In genomic region chr10:81426897-81427296, GRCm38 (mm10) we compare ENCODE assay signal across 8 mouse cellular contexts. TPM values are rescaled to one million over a fixed set of nuclear protein-coding genes. Genes with fewer than 3 reads are reported as not detected.
A peak's percentile ranks its signal among the peaks of the same experiment; 100 is the strongest.
DNase-seq lines count a peak whose midpoint lies in the region; ATAC-seq and TF ChIP-seq lines count a peak whose summit lies in the region.

No protein-coding gene starts in this region.

- H3K36me3 ChIP-seq in ES-E14 (ENCODE audit: control insufficient read depth, insufficient read depth, low read length, poor library complexity, severe bottlenecking), result no peaks in the 10 kb centered on the region
- H3K36me3 ChIP-seq in forebrain, embryonic 10.5 days (replicated peaks), result no peaks in the 10 kb centered on the region
- no peaks in the 10 kb centered on the region for H3K36me3 ChIP-seq in lung, embryonic 16.5 days (ENCODE audit: control insufficient read depth, insufficient read depth, low read length)

- ATAC-seq in lung, embryonic 16.5 days (ENCODE audit: low read depth), result no peak

- H3K27ac ChIP-seq in ES-E14 (ENCODE audit: insufficient read depth, low read depth, low read length, poor library complexity, severe bottlenecking), result no peak overlapping the region
- 0 out of 2 replicates have a peak overlapping the region, but pooled peaks have one; percentile 65 for H3K27ac ChIP-seq in forebrain, embryonic 10.5 days
- peak overlapping the region; percentile 70 for H3K27ac ChIP-seq in lung, embryonic 16.5 days (ENCODE audit: low read length)

- H3K9me3 ChIP-seq in ES-E14 (ENCODE audit: control insufficient read depth, insufficient read depth, low read depth, low read length), result no peaks in the 10 kb centered on the region
- no peaks in the 10 kb centered on the region for H3K9me3 ChIP-seq in forebrain, embryonic 10.5 days
- no peaks in the 10 kb centered on the region for H3K9me3 ChIP-seq in lung, embryonic 16.5 days (ENCODE audit: control insufficient read depth, low read length)

- H3K4me2 ChIP-seq in lung, embryonic 16.5 days (ENCODE audit: low read depth, low read length), result peak overlapping the region; percentile 92

- peak overlapping the region; percentile 58; the same call in 1 of the 2 replicates for H3K9ac ChIP-seq in ES-E14 (ENCODE audit: insufficient read depth, low read depth, low read length, poor library complexity, severe bottlenecking)
- peak overlapping the region; percentile 91 for H3K9ac ChIP-seq in lung, embryonic 16.5 days (ENCODE audit: low read length)

- peaks cover 4 to 29% of the 10 kb centered on the region in 2 experiments; a peak in 3 of 4 replicates for H3K4me1 ChIP-seq in ES-E14 (ENCODE audit: control insufficient read depth in 2 of 2, insufficient read depth in 2 of 2, low read length in 2 of 2, poor library complexity in 1 of 2)
- H3K4me1 ChIP-seq in forebrain, embryonic 10.5 days, result peaks cover 59% of the 10 kb centered on the region
- H3K4me1 ChIP-seq in lung, embryonic 16.5 days (replicated peaks; ENCODE audit: control insufficient read depth, insufficient read depth, low read length), result peaks cover 37% of the 10 kb centered on the region

- H3K27me3 ChIP-seq in forebrain, embryonic 10.5 days (ENCODE audit: poor library complexity, severe bottlenecking), result peaks cover 90% of the 10 kb centered on the region
- no peaks in the 10 kb centered on the region for H3K27me3 ChIP-seq in lung, embryonic 16.5 days (ENCODE audit: control insufficient read depth, insufficient read depth, low read depth, low read length)

- no peak for DNase-seq in ES-E14 (ENCODE audit: low read depth, low spot score)
- peak; percentile 89 for DNase-seq in adrenal gland, postnatal 25 days
- peak; percentile 24 for DNase-seq in forebrain, embryonic 10.5 days (ENCODE audit: extremely low spot score, low spot score)
- peak; percentile 66 for DNase-seq in heart, postnatal 25 days (ENCODE audit: low spot score)
- peak; percentile 78 to 83 for DNase-seq in kidney, postnatal 4 days
- peak; percentile 46 for DNase-seq in ovary, postnatal 14 days (ENCODE audit: low spot score)
- no peak for DNase-seq in embryo, embryonic 11 days

- in situ Hi-C loops in ES-E14 (cut with MboI; ENCODE audit: low sequenced_read_pairs in 2 of 2, unreplicated experiment in 2 of 2), result no loop called here

- WGBS in forebrain, embryonic 10.5 days, result under 1% methylated on average over 38 of the region's 38 CpGs
- 1% methylated on average over 34 of the region's 38 CpGs for WGBS in lung, embryonic 16.5 days

- intact Hi-C loops in heart, postnatal 25 days (cut with DNase I), result no loop called here

- peak overlapping the region; percentile 70 to 73 for H3K4me3 ChIP-seq in ES-E14 (ENCODE audit: insufficient read depth in 1 of 2, low read depth in 1 of 2, low read length in 2 of 2, poor library complexity in 1 of 2, severe bottlenecking in 1 of 2)
- H3K4me3 ChIP-seq in forebrain, embryonic 10.5 days, result peak overlapping the region; percentile 51
- H3K4me3 ChIP-seq in lung, embryonic 16.5 days (ENCODE audit: low read length), result peak overlapping the region; percentile 77

TF ChIP-seq in ES-E14, 5 proteins besides CTCF, POLR2A, EP300 and RAD21:
- no peak for TF ChIP-seq ZNF384 (IDR thresholded peaks at IDR 0.05; ENCODE audit: low read depth, low read length)
- no peak for TF ChIP-seq ZC3H11A (IDR thresholded peaks at IDR 0.05; ENCODE audit: borderline replicate concordance, low read depth, low read length)

RNA-seq across cellular contexts. Expression of gene Nfic, which starts 28.5 kb away (rescaled TPM):
- 4.9 and 6.3 TPM in 2 replicates for total RNA-seq in ES-E14 (2012; rRNA removed)
- total RNA-seq in adrenal gland, postnatal 25 days (2021), result 100 and 129 TPM in 2 replicates
- 7.3 and 8.6 TPM in 2 replicates for polyA plus RNA-seq in forebrain, embryonic 10.5 days (2016; fragmentation: Nextera tagmentation; extraction: Ambion mirVana)
- total RNA-seq in heart, postnatal 25 days (2021), result 100 to 1,000 TPM; 110 to 130 TPM
- polyA plus RNA-seq in lung, embryonic 16.5 days (2015; fragmentation: Nextera tagmentation; extraction: Ambion mirVana), result 92.5 and 106 TPM in 2 replicates

RNA-seq across cellular contexts. Expression of gene Smim24, which starts 34.0 kb away (rescaled TPM):
- 1.7 TPM in 2 replicates for total RNA-seq in ES-E14 (2012; rRNA removed)
- total RNA-seq in adrenal gland, postnatal 25 days (2021), result 1.4 TPM in 1 of 2 replicates, not detected in the other
- 1.6 and 1.9 TPM in 2 replicates for polyA plus RNA-seq in forebrain, embryonic 10.5 days (2016; fragmentation: Nextera tagmentation; extraction: Ambion mirVana)
- total RNA-seq in heart, postnatal 25 days (2021), result 1 to 10 TPM; 2.0 TPM
- polyA plus RNA-seq in lung, embryonic 16.5 days (2015; fragmentation: Nextera tagmentation; extraction: Ambion mirVana), result 7.9 and 9.0 TPM in 2 replicates

RNA-seq across cellular contexts. Expression of gene Gm48552, which starts 38.1 kb away (rescaled TPM):
- total RNA-seq in ES-E14 (2012; rRNA removed), result 2.5 and 2.7 TPM in 2 replicates
- 1.5 TPM in 1 of 2 replicates, not detected in the other for total RNA-seq in adrenal gland, postnatal 25 days (2021)
- 0.78 and 1.4 TPM in 2 replicates for polyA plus RNA-seq in forebrain, embryonic 10.5 days (2016; fragmentation: Nextera tagmentation; extraction: Ambion mirVana)
- total RNA-seq in heart, postnatal 25 days (2021), result under 1 TPM in 1 of 2 experiments, not detected in 1; 0.70 TPM
- polyA plus RNA-seq in lung, embryonic 16.5 days (2015; fragmentation: Nextera tagmentation; extraction: Ambion mirVana), result 1.2 and 1.7 TPM in 2 replicates

RNA-seq across cellular contexts. Expression of gene Gm48551, which starts 42.6 kb away (rescaled TPM):
- 1.1 and 1.8 TPM in 2 replicates for total RNA-seq in ES-E14 (2012; rRNA removed)
- total RNA-seq in adrenal gland, postnatal 25 days (2021), result 1.7 TPM in 2 replicates
- polyA plus RNA-seq in forebrain, embryonic 10.5 days (2016; fragmentation: Nextera tagmentation; extraction: Ambion mirVana), result 2.6 and 3.1 TPM in 2 replicates
- under 1 TPM; 0.61 to 0.78 TPM for total RNA-seq in heart, postnatal 25 days (2021)
- 3.0 and 3.1 TPM in 2 replicates for polyA plus RNA-seq in lung, embryonic 16.5 days (2015; fragmentation: Nextera tagmentation; extraction: Ambion mirVana)

RNA-seq across cellular contexts. Expression of gene Dohh, which starts 42.7 kb away (rescaled TPM):
- 168 and 183 TPM in 2 replicates for total RNA-seq in ES-E14 (2012; rRNA removed)
- 48.4 and 52.7 TPM in 2 replicates for total RNA-seq in adrenal gland, postnatal 25 days (2021)
- 96.8 and 97.9 TPM in 2 replicates for polyA plus RNA-seq in forebrain, embryonic 10.5 days (2016; fragmentation: Nextera tagmentation; extraction: Ambion mirVana)
- 10 to 100 TPM; 52.0 to 56.2 TPM for total RNA-seq in heart, postnatal 25 days (2021)
- polyA plus RNA-seq in lung, embryonic 16.5 days (2015; fragmentation: Nextera tagmentation; extraction: Ambion mirVana), result 71.4 and 73.1 TPM in 2 replicates

Comparison
In these comparisons a context has a peak if more than half of its experiments do, and no peak if none do; other contexts are left out.
1. DNase-seq: peak in adrenal gland, postnatal 25 days (single experiment), forebrain, embryonic 10.5 days (single experiment), heart, postnatal 25 days (single experiment), kidney, postnatal 4 days (2 of 2) and ovary, postnatal 14 days (single experiment); none in ES-E14 (single experiment) and embryo, embryonic 11 days (single experiment).
2. RNA of gene Nfic, which starts 28.5 kb away (total RNA-seq): 110 to 130 TPM in heart, postnatal 25 days and 100 to 129 TPM in adrenal gland, postnatal 25 days; 4.9 to 6.3 TPM in ES-E14; every median in the first group is over 10 times any median in the second.
3. Peak in every context shown above with its lines, with median percentiles within 50 percentile points of each other: H3K4me3 ChIP-seq.